Mouse (Mus musculus): ENCODE measurements around the gene Tsnaxip1. TPM values are rescaled to one million over a fixed set of nuclear protein-coding genes. Genes with fewer than 3 reads are reported as not detected.
A peak's percentile ranks its signal among the peaks of the same experiment; 100 is the strongest.

Gene Tsnaxip1
- polyA plus RNA-seq, 1 experiment from 2014 or later, result 0.14 TPM

DNA sequence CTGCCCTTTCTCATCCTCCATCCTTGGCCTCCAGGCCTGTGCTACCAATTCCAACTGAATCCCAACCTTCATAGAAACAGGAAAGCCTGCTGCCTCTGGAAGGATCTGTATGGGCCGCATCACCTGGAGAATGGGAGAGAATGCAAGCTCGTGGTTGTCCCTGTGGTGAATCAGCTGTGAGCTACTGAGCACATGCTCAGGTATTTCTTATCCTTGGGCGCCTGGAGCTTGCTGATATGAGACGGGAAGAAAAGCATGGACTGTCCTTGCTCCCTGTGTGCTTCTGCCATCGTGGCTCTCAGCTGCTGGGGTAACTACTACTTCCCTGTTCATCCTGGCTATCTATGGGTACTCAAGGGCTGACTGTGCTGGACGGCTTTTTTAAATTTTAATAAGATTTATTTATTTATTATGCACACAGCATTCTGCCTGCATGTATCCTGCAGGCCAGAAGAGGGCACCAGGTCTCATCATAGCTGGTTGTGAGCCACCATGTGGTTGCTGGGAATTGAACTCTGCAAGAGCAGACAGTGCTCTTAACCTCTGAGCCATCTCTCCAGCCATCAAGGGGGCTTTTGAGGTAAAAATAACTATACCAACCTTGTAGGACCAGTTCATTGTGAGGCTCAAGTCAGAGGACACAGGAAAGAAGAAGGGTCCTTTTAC is 39.0 kb downstream of the Tsnaxip1 start:
- ATAC-seq (ENCODE audit: insufficient number of reproducible peaks, low FRiP score), result no peak
- Histone ChIP-seq H3K4me1 (replicated peaks) (peaks cover 38% of the 10 kb centered on the region), H3K9ac (no peak overlapping the region), H3K9me3 (replicated peaks) (no peaks in the 10 kb centered on the region), H3K27me3 (replicated peaks) (no peaks in the 10 kb centered on the region), H3K4me2 (no peak overlapping the region), H3K4me3 (no peak overlapping the region), H3K36me3 (peaks cover 63% of the 10 kb centered on the region), H3K27ac (ENCODE audit: poor library complexity, severe bottlenecking) (no peak overlapping the region)
- 73% methylated on average over 6 of the region's 6 CpGs for WGBS

DNA sequence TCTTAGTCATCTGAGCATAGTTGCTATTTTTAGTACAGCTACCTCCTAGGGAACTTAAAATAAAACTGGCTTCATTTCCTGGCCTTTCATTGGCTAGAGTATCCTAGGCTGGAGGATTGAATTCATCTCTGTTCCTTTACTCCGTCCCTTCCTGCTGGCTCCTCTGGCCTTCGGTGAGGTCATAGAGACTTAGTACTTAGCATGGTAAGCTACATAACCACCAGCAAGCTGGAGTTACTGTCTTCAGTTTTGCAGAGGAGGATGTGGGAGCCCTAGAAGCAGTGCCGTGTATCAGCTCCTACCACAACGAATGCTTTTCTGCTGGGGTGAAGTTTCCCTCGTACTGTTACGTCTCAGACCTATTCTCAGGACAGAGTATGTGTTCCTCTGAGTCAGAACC is 46.8 kb downstream of the Tsnaxip1 start:
- Histone ChIP-seq H3K9ac (peak overlapping the region; percentile 40; the same call in 1 of the 2 replicates), H3K4me3 (no peak overlapping the region), H3K27ac (ENCODE audit: poor library complexity, severe bottlenecking) (peak overlapping the region; percentile 82), H3K4me2 (peak overlapping the region; percentile 40), H3K27me3 (replicated peaks) (no peaks in the 10 kb centered on the region), H3K9me3 (replicated peaks) (no peaks in the 10 kb centered on the region), H3K4me1 (replicated peaks) (peaks cover 30% of the 10 kb centered on the region), H3K36me3 (peaks cover 79% of the 10 kb centered on the region)
- no peak for ATAC-seq (ENCODE audit: insufficient number of reproducible peaks, low FRiP score)
- WGBS, result 57% methylated on average over 6 of the region's 6 CpGs

DNA sequence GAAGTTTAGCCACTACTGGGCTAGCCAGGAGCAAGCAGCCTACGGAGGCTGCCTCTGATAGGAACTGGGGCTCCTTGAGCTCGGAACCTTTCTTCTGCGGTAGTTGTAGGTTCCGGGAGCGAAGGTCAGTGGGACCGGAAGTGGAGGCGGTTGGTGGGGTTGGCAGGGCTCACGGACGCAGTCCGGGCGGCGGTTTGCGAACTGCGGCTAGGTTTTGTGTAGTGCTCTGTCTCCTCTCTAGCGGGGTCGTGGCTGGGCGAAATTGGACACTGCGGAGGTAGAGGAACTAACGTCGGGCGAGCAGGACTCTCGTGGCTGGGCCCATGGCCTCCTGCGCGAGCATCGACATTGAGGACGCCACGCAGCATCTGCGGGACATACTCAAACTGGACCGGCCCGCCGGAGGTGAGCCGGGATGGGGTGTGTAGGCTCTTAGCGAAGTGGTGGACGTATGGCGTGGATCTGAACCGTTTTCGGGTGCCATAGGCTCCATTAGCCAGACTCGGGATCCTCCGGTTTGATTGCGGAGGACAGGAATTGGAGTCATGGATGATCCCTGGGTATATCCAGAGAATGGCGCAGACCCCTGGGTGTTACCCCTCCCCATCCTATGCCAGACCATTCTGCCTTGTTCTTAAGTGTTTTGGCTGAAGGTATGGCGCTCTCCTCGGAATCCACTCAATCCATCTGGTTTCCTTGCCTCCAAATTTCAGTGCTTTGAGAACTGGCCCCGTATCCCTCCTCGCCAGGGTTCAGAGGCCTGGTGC is 53.4 kb downstream of the Tsnaxip1 start, which contains the start of gene Edc4:
TSS of gene Edc4 (plus strand) at position 128 of the 767 bp plus-strand sequence.
- Histone ChIP-seq H3K4me3 (peak within 1 kb of the TSS; percentile 95), H3K36me3 (peaks cover 56% of the 10 kb centered on the region), H3K9ac (peak within 1 kb of the TSS; percentile 94), H3K4me1 (replicated peaks) (peaks cover 26% of the 10 kb centered on the region), H3K9me3 (replicated peaks) (no peaks in the 10 kb centered on the region), H3K27me3 (replicated peaks) (no peaks in the 10 kb centered on the region), H3K4me2 (peak within 1 kb of the TSS; percentile 97), H3K27ac (ENCODE audit: poor library complexity, severe bottlenecking) (peak within 1 kb of the TSS; percentile 56; the same call in 1 of the 2 replicates)
- under 1% methylated on average over 45 of the region's 45 CpGs for WGBS
- peak; percentile 81 for ATAC-seq (ENCODE audit: insufficient number of reproducible peaks, low FRiP score)

DNA sequence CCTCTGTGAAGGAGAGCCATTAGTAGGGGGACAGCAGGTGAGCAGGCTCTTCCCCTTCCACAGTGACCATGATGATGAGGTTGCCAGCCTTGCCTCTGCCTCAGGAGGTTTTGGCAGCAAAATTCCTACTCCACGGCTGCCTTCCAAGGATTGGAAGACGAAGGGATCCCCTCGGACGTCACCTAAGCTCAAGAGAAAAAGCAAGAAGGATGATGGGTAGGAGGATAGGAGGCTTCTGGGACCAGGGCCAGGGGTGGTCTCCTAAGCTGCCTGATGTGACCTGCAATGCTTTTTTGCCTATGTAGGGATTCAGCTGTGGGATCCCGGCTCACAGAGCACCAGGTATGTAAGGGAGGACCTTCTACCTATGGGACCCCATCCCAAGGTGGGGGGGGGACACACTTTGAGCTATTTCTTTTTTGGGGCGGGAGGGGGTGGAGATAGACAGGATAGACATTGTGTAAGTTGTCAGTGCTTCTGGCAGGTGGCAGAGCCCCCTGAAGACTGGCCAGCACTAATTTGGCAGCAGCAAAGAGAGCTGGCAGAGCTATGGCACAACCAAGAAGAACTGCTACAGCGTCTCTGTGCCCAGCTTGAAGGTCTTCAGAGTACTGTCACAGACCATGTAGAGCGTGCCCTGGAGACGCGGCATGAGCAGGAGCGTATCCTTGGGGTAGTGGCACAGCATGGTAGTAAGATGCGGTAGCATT is 62.4 kb downstream of the Tsnaxip1 start:
- H3K4me1 ChIP-seq (replicated peaks), result peaks cover 9% of the 10 kb centered on the region
- H3K9me3 ChIP-seq (replicated peaks), result no peaks in the 10 kb centered on the region
- no peaks in the 10 kb centered on the region for H3K27me3 ChIP-seq (replicated peaks)
- peaks cover 80% of the 10 kb centered on the region for H3K36me3 ChIP-seq
- WGBS, result 91% methylated on average over 12 of the region's 12 CpGs
- ATAC-seq (ENCODE audit: insufficient number of reproducible peaks, low FRiP score), result no peak
- no peak overlapping the region for H3K27ac ChIP-seq (ENCODE audit: poor library complexity, severe bottlenecking)
- H3K4me2 ChIP-seq, result no peak overlapping the region
- H3K4me3 ChIP-seq, result no peak overlapping the region
- no peak overlapping the region for H3K9ac ChIP-seq

DNA sequence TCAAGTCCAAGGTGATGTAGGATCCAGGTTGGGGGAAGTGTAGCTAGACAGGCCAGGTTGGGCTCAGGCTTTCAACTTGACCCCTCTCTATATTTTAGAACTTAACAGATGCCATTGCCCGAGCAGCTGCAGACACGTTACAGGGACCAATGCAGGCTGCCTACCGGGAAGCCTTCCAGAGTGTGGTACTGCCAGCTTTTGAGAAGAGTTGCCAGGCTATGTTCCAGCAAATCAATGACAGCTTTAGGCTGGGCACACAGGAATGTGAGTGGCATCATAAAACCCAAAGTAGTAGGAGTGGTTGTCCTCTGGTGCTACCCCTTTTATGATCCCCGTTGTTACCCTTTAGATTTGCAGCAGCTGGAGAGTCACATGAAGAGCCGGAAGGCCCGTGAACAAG is 63.3 kb downstream of the Tsnaxip1 start:
- no peak overlapping the region for H3K9ac ChIP-seq
- 90% methylated on average over 6 of the region's 6 CpGs for WGBS
- H3K27ac ChIP-seq (ENCODE audit: poor library complexity, severe bottlenecking), result no peak overlapping the region
- peaks cover 9% of the 10 kb centered on the region for H3K4me1 ChIP-seq (replicated peaks)
- ATAC-seq (ENCODE audit: insufficient number of reproducible peaks, low FRiP score), result no peak
- no peaks in the 10 kb centered on the region for H3K9me3 ChIP-seq (replicated peaks)
- no peak overlapping the region for H3K4me3 ChIP-seq
- H3K27me3 ChIP-seq (replicated peaks), result no peaks in the 10 kb centered on the region
- peaks cover 70% of the 10 kb centered on the region for H3K36me3 ChIP-seq
- H3K4me2 ChIP-seq, result no peak overlapping the region

DNA sequence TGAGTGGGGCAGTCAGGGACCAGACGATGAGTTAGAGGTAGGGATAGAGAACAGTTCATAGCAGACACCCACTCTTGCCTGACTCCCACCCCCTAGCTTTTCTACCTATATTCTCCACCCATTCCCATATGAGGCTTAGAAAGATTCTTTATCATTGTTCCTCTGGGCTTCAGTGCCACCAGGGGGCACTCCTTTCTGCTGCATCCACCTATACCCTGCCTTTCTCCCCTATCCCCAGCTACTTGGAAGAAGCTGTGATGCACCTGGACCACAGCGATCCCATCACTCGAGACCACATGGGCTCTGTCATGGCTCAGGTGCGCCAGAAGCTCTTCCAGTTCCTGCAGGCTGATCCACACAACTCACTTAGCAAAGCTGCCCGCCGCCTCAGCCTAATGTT is 64.9 kb downstream of the Tsnaxip1 start:
- Histone ChIP-seq H3K27me3 (replicated peaks) (no peaks in the 10 kb centered on the region), H3K9ac (no peak overlapping the region), H3K36me3 (peaks cover 55% of the 10 kb centered on the region), H3K9me3 (replicated peaks) (no peaks in the 10 kb centered on the region), H3K4me2 (no peak overlapping the region), H3K4me1 (replicated peaks) (peaks cover 9% of the 10 kb centered on the region), H3K4me3 (no peak overlapping the region), H3K27ac (ENCODE audit: poor library complexity, severe bottlenecking) (no peak overlapping the region)
- WGBS, result 79% methylated on average over 6 of the region's 6 CpGs
- ATAC-seq (ENCODE audit: insufficient number of reproducible peaks, low FRiP score), result no peak

DNA sequence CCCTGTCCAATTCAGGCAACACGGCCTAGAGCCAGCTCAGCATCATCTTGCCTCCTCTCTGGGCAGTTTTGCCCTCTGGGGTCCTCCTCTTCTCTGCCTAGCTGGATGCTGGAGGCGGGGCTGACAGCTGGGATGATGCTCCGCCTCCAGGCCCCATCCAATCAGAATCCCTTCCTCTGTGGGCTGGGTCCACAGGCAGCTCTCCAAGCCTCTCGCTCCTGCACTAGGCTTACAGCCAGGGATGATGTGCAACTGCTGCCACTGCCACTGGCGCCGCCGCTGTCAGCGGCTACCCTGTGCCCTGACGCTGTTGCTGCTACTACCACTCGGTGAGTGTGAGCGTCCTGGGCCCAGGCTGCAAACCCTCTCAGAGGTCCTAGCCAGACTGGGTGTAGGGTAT is 65.8 kb downstream of the Tsnaxip1 start, which contains the start of gene Nrn1l:
TSS of gene Nrn1l (plus strand) at position 229 of the 400 bp plus-strand sequence.
- H3K4me1 ChIP-seq (replicated peaks), result peaks cover 9% of the 10 kb centered on the region
- ATAC-seq (ENCODE audit: insufficient number of reproducible peaks, low FRiP score), result peak; percentile 82
- H3K27ac ChIP-seq (ENCODE audit: poor library complexity, severe bottlenecking), result peak within 1 kb of the TSS; percentile 22; the same call in 1 of the 2 replicates
- H3K36me3 ChIP-seq, result peaks cover 45% of the 10 kb centered on the region
- peak within 1 kb of the TSS; percentile 29 for H3K4me2 ChIP-seq
- H3K9ac ChIP-seq, result peak within 1 kb of the TSS; percentile 46; the same call in 1 of the 2 replicates
- H3K4me3 ChIP-seq, result no peak within 1 kb of the TSS
- no peaks in the 10 kb centered on the region for H3K9me3 ChIP-seq (replicated peaks)
- H3K27me3 ChIP-seq (replicated peaks), result no peaks in the 10 kb centered on the region
- 8% methylated on average over 11 of the region's 11 CpGs for WGBS

Other genes starting within 250 kb of the Tsnaxip1 start
- 32.8 and 33.4 TPM in 2 replicates for gene Ripor1, start 222.5 kb upstream of the Tsnaxip1 start, polyA plus RNA-seq (2016; fragmentation: Nextera tagmentation; extraction: Ambion mirVana)
- 66.1 and 75.9 TPM in 2 replicates for gene Ctcf, start 191.2 kb upstream of the Tsnaxip1 start, polyA plus RNA-seq (2016; fragmentation: Nextera tagmentation; extraction: Ambion mirVana)
- gene Agrp, start 190.3 kb upstream of the Tsnaxip1 start, polyA plus RNA-seq (2016; fragmentation: Nextera tagmentation; extraction: Ambion mirVana), result 0.51 and 0.64 TPM in 2 replicates
- 0.45 and 0.54 TPM in 2 replicates for gene Carmil2, start 141.5 kb upstream of the Tsnaxip1 start, polyA plus RNA-seq (2016; fragmentation: Nextera tagmentation; extraction: Ambion mirVana)
- gene Acd, start 126.6 kb upstream of the Tsnaxip1 start, polyA plus RNA-seq (2016; fragmentation: Nextera tagmentation; extraction: Ambion mirVana), result 37.6 and 38.1 TPM in 2 replicates
- gene Pard6a, start 126.6 kb upstream of the Tsnaxip1 start, polyA plus RNA-seq (2016; fragmentation: Nextera tagmentation; extraction: Ambion mirVana), result 14.0 and 14.5 TPM in 2 replicates
- gene 4933405L10Rik, start 120.1 kb upstream of the Tsnaxip1 start, polyA plus RNA-seq (2016; fragmentation: Nextera tagmentation; extraction: Ambion mirVana), result not detected in 2 replicates
- 13.5 and 14.5 TPM in 2 replicates for gene Enkd1, start 119.5 kb upstream of the Tsnaxip1 start, polyA plus RNA-seq (2016; fragmentation: Nextera tagmentation; extraction: Ambion mirVana)
- gene Gfod2, start 69.1 kb upstream of the Tsnaxip1 start, polyA plus RNA-seq (2016; fragmentation: Nextera tagmentation; extraction: Ambion mirVana), result 10.2 and 10.9 TPM in 2 replicates
- 11.0 and 11.3 TPM in 2 replicates for gene Ranbp10, start 381 bp upstream of the Tsnaxip1 start, polyA plus RNA-seq (2016; fragmentation: Nextera tagmentation; extraction: Ambion mirVana)
- 42.8 and 46.9 TPM in 2 replicates for gene Cenpt, start 25.5 kb downstream of the Tsnaxip1 start, polyA plus RNA-seq (2016; fragmentation: Nextera tagmentation; extraction: Ambion mirVana)
- 53.8 and 59.3 TPM in 2 replicates for gene Thap11, start 27.4 kb downstream of the Tsnaxip1 start, polyA plus RNA-seq (2016; fragmentation: Nextera tagmentation; extraction: Ambion mirVana)
- 201 and 224 TPM in 2 replicates for gene Nutf2, start 32.8 kb downstream of the Tsnaxip1 start, polyA plus RNA-seq (2016; fragmentation: Nextera tagmentation; extraction: Ambion mirVana)
- 42.2 and 43.9 TPM in 2 replicates for gene Edc4, start 53.1 kb downstream of the Tsnaxip1 start, polyA plus RNA-seq (2016; fragmentation: Nextera tagmentation; extraction: Ambion mirVana)
- 0.31 and 0.35 TPM in 2 replicates for gene Nrn1l, start 65.8 kb downstream of the Tsnaxip1 start, polyA plus RNA-seq (2016; fragmentation: Nextera tagmentation; extraction: Ambion mirVana)
- gene Pskh1, start 72.7 kb downstream of the Tsnaxip1 start, polyA plus RNA-seq (2016; fragmentation: Nextera tagmentation; extraction: Ambion mirVana), result 27.1 and 27.4 TPM in 2 replicates
- gene Ctrl, start 106.1 kb downstream of the Tsnaxip1 start, polyA plus RNA-seq (2016; fragmentation: Nextera tagmentation; extraction: Ambion mirVana), result 0.73 and 1.1 TPM in 2 replicates
- 45.2 and 49.1 TPM in 2 replicates for gene Psmb10, start 110.7 kb downstream of the Tsnaxip1 start, polyA plus RNA-seq (2016; fragmentation: Nextera tagmentation; extraction: Ambion mirVana)
- gene Lcat, start 115.7 kb downstream of the Tsnaxip1 start, polyA plus RNA-seq (2016; fragmentation: Nextera tagmentation; extraction: Ambion mirVana), result 2.0 and 2.3 TPM in 2 replicates
- 57.5 and 58.3 TPM in 2 replicates for gene Slc12a4, start 138.4 kb downstream of the Tsnaxip1 start, polyA plus RNA-seq (2016; fragmentation: Nextera tagmentation; extraction: Ambion mirVana)
- not detected in 2 replicates for gene Dpep3, start 151.7 kb downstream of the Tsnaxip1 start, polyA plus RNA-seq (2016; fragmentation: Nextera tagmentation; extraction: Ambion mirVana)
- gene Dus2, start 163.6 kb downstream of the Tsnaxip1 start, polyA plus RNA-seq (2016; fragmentation: Nextera tagmentation; extraction: Ambion mirVana), result 15.2 TPM in 2 replicates
- 0.17 TPM in 1 of 2 replicates, not detected in the other for gene Dpep2nb, start 178.2 kb downstream of the Tsnaxip1 start, polyA plus RNA-seq (2016; fragmentation: Nextera tagmentation; extraction: Ambion mirVana)
- gene Ddx28, start 184.2 kb downstream of the Tsnaxip1 start, polyA plus RNA-seq (2016; fragmentation: Nextera tagmentation; extraction: Ambion mirVana), result 12.7 and 13.7 TPM in 2 replicates
- 4.6 and 5.3 TPM in 2 replicates for gene Nfatc3, start 231.1 kb downstream of the Tsnaxip1 start, polyA plus RNA-seq (2016; fragmentation: Nextera tagmentation; extraction: Ambion mirVana)